Mouse (Mus musculus) erythroblast, embryonic 14.5 days (primary cell): Measurements from ENCODE around the gene Mmp3.

ENCODE experiments used
- GATA1 ChIP-seq: IDR thresholded peaks from 2 replicates; pipeline ENCODE4 v1.6.1; 2012; ENCODE audit warnings: low read length, inconsistent platforms, mixed read lengths
- TAL1 ChIP-seq: IDR thresholded peaks from 3 replicates; pipeline ENCODE4 v1.6.1; 2012; ENCODE audit warnings: low read length, inconsistent platforms, mixed read lengths

- TF ChIP-seq GATA1 (no peak), TAL1 (no peak)
Observed at GRCm38 (mm10) chr9:7483684-7484394, 38.2 kb downstream of the Mmp3 start.
